Mouse (Mus musculus): Measurements from ENCODE around the gene Cdca8.

DNA sequence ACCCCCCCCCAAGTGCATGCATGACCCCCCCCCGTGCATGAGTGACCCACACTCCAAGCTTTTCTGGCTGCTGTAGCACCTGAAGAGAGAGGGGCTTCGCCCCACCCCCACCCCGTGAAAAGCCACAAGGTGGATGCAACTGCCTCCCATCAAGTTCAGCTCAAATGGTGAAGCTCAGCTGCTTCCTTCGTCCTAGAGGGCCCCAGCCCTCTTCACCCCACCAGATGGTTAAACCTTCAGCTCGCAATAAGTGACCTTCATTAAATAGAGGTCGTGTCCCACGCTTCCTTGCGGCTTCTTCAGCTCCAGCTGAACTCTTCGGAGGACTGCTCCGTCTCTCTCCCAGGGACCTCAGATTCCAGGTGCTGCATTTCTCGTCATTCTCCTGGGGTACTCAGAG, 58.5 kb downstream of the Cdca8 start, which contains the start of gene Epha10:
- TF ChIP-seq GATA1 (IDR thresholded peaks at IDR 0.05; ENCODE audit: borderline replicate concordance, low read length) (no peak), FLI1 (IDR thresholded peaks at IDR 0.05; ENCODE audit: low read length) (no peak)

All from megakaryocyte, embryonic 14.5 days (primary cell).